Mouse (Mus musculus): ENCODE measurements at regions not wholly inside any gene's neighbourhood (a gene's known extent, or its start where the extent isn't known, plus 50 kb on each side); places are given as distances from the start of the nearest gene placed in this dataset.

DNA sequence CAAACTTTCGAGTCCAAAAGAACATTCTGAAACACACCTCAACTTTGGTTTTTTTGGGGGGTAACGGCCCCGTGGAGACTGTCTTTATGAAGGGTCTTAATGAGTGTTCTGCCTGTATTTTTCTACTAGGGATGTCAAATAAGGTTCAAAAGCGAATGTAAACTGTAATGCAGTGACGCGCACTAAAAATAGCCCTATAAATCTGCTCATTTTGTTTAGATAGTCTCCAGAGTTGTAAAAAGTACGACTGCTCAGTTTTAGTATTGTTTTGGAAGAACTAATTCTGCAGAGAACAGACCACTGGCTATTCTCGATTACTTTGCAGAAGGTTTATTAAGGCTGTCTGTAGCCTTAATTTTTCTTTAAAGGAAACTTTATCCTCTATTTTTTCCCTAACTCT, 68.6 kb upstream of the BC052040 start:
- in situ Hi-C loops (cut with MboI, MseI), result no loop called here

DNA sequence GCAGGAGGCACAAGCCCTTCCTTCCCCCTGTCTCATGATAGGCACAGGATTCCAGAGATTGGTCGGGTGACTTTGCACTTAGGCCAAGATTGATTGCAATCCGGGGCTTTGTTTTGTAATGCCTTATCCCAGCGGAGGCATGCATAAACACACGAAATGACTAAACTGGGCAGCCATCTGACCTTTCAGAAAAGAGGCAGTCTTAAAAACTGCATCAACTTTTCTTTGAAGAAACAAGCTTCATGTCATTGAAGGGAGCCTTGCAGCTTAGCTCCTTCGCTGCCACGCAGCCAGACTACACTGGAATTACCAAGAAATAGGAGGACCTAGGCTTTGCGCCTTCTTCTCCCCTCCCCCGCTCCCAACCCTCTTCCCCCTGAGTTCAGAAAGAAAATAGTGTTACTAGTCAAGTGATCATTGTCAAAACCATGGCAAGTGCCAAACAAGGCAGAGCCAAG, 67.7 kb upstream of the BC052040 start:
- in situ Hi-C loops (cut with MboI, MseI), result no loop called here

DNA sequence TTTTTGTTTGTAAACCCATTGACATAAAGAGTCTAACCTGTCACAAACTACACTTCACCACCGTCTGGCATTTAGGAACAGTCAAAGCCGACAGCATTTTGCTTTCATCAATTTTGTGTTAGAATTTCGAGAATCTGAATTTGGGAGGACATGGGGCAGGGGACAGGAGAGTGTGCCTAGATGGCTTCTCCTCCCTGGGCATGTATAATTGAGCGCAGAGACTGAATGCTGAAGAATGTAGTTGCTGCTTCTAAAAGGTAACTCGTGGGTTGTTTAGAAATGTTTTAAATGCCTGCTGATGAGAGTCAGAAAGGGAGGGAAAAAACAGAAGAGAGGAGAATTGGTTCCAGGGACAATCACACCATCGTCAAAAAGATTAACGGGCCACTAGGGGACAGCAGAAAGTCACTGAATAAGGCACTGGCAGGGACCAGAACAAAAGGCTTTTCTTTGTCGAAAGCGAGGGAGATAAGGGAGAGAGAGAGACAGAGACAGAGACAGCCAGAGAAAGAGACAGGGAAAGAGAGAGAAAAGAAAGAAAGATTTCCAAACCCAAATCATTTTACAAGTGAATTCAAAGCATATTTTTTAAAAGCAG, 66.6 kb upstream of the BC052040 start:
- in situ Hi-C loops (cut with MboI, MseI), result no loop called here

DNA sequence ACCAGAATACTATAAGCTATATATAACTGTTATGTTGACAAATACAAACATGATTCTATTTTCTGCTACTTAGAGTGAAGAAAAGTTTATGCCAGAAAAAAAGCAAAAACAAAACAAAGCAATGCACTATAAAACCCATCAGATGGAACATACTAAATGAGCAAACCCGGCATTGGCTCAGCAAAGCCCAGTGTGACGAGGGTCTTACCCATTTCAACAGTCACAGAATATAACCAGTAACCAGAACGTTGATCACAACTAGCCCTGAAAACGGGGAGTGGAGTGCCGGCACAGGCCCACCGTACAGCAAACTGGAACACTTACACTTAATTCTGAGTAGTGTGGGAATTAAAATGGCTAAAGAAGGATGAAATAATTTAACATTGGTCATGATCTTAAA, 66.0 kb upstream of the BC052040 start:
- in situ Hi-C loops (cut with MboI, MseI), result no loop called here

DNA sequence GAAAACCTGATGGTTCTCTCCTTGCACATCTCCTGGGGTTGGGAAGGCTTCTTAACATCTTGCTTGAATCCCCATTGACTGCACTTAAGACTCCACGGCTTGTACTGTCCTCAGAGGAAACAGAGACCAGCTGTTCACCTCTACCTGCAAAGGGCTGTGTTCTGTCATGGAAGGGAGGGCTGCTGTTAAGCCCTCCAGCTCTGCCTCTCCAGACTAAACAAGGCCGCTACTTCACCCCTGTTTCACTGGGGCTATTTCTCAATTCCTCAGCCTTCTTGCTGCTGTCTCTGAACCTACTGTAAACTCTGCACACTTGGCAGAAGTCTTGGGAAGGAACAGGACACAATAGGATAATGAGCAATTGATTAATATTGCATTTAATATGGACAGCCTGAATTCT, 64.7 kb upstream of the BC052040 start:
- in situ Hi-C loops (cut with MboI, MseI), result no loop called here

DNA sequence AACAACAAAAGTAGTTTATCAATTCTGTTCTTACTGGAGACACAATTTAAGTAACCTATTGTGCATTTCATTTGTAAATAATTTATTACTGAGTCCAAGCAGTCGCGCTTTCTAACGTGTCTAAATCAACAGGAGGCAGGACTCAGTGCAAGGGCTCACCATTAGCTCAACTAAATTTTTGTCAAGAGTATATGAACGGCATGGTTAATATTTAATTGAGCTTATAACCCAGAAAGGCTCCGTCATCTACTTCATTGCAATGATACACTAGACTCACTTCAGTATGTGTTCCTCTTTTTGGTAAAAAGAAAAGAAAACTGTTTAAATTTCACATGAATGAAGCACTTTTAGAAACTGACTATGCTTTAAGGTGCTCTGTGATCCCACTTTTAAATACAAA, 61.5 kb upstream of the BC052040 start:
- in situ Hi-C loops (cut with MboI, MseI), result no loop called here

DNA sequence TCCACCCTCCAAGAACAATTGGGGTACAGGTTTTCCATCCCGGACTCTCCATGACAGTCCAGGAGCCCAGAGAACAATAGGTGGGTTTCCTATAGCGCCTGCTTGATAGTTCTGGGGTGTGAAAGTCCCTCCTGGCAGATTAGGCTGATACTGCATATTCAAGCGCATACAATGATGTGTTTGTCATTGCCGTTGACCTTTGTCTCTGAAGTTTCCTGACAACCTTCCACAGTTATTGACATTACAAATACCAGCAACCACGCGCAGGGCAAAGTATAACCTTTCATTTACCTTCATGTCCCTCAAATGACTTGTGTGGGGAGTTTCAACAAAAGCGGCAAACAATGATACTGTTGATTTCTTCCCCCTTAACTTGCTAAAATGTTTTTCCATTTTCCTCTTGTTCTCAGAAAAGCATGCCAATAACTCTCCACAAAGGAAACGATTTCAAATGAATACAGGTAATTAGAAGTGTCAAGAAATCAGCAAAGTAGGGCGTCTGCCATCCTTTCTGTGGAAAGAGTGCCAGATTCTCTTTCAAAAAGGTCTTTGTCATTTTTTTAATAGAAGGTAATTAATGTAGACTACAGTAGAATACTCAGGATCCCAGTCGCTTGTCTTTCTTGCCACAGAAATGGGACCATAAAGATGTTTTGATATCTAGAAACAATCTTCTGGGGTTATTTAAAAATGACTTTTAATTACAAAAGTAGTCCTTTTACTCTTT, 60.9 kb upstream of the BC052040 start:
- in situ Hi-C loops (cut with MboI, MseI), result no loop called here

DNA sequence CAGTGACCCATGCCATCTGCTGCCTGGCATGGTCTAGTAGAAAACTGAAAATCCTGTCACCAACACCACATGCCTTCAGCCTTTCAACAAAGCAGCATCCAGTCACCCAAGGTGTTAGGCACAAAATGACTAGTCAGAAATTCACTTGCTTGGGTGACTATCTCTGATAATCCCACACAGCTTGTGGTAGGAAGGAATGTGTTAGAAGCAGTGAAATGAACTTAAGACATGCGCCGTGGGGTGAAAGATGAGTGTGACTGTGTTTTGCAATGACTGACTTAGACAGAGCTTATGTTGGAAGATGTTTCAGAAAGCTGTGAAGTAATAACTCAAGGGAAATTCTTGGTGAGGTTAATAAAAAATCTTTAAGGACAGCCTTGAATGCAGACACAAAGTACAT, 51.6 kb upstream of the BC052040 start:
- in situ Hi-C loops (cut with MboI, MseI), result no loop called here

Measured in T-helper 1 cell (primary cell).